ENCODE assay signal across 26 mouse cellular contexts in the genomic region with DNA sequence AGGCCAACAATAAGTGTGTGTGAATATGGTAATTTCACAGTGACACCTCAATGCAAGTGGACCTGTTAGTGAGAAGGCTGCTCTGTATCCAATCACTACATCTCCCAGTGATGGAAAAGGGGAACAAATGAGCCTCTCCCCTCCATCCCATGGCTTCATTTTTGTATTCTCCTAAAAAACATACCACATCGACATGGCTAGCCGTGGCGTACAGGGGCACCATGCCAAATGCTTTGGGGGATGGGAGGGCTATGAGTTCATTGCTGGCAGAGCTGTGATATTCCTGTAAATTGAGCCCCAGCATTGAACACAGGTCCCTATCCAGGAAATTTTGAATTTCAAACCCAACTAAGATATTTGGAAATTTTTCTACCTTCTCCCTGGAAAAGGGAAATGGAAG. TPM values are rescaled to one million over a fixed set of nuclear protein-coding genes. Genes with fewer than 3 reads are reported as not detected.
A peak's percentile ranks its signal among the peaks of the same experiment; 100 is the strongest.
DNase-seq lines count a peak whose midpoint lies in the region; ATAC-seq lines count a peak whose summit lies in the region.
"Had no signal": no experiment of that assay in that cellular context is flagged by ENCODE, and none has a peak within 500 bp of the region (broad histone marks: within the 10 kb centered on the region; RNA-seq: fewer than 3 reads in every experiment).

No protein-coding gene starts in this region.

- DNase-seq in cerebellum, postnatal 10 days: peak; percentile 70 to 71
- DNase-seq in cerebellum, adult 11-12 months: no peak
- DNase-seq in forebrain, embryonic 14.5 days (ENCODE audit: low spot score): peak; percentile 4
- no peak for DNase-seq in forebrain, embryonic 11.5 days (ENCODE audit: low spot score)
- peak; percentile 35 for DNase-seq in left cerebral cortex, postnatal 4 days
- DNase-seq in left cerebral cortex, postnatal 10 days (ENCODE audit: extremely low spot score in 1 of 2, low spot score in 2 of 2): no peak
- DNase-seq: adrenal gland, adult 8-10 months; adrenal gland, postnatal 14 days; adrenal gland, postnatal 36 days; B cell, adult 2 months; cerebellum, adult 11 months; cerebellum, adult 2 months; cerebellum, adult 9-11 months; cerebellum, postnatal 36 days; embryo, embryonic 11 days had no signal

- no peaks in the 10 kb centered on the region for H3K36me3 ChIP-seq in forebrain, embryonic 14.5 days (ENCODE audit: control insufficient read depth, insufficient read depth, low read length)
- no peaks in the 10 kb centered on the region for H3K36me3 ChIP-seq in forebrain, embryonic 11.5 days (ENCODE audit: control insufficient read depth, insufficient read depth, low read length)
- H3K36me3 ChIP-seq: embryonic facial prominence, embryonic 13.5 days; embryonic facial prominence, embryonic 15.5 days; forebrain, embryonic 10.5 days; G1E had no signal

- no peak overlapping the region for H3K4me2 ChIP-seq in forebrain, embryonic 14.5 days (ENCODE audit: low read length)
- H3K4me2 ChIP-seq in forebrain, embryonic 11.5 days (ENCODE audit: low read depth, low read length, severe bottlenecking): no peak overlapping the region
- H3K4me2 ChIP-seq: embryonic facial prominence, embryonic 13.5 days; embryonic facial prominence, embryonic 15.5 days; forebrain, embryonic 13.5 days had no signal

- no peaks in the 10 kb centered on the region for H3K27me3 ChIP-seq in forebrain, embryonic 14.5 days (replicated peaks; ENCODE audit: control insufficient read depth, insufficient read depth, low read length)
- H3K27me3 ChIP-seq in forebrain, embryonic 11.5 days (ENCODE audit: control insufficient read depth, insufficient read depth, low read length): no peaks in the 10 kb centered on the region
- H3K27me3 ChIP-seq: embryonic facial prominence, embryonic 13.5 days; embryonic facial prominence, embryonic 15.5 days; forebrain, embryonic 13.5 days; Patski had no signal

- H3K4me1 ChIP-seq in forebrain, embryonic 14.5 days (ENCODE audit: control insufficient read depth, insufficient read depth, low read length): no peaks in the 10 kb centered on the region
- H3K4me1 ChIP-seq in forebrain, embryonic 11.5 days (replicated peaks; ENCODE audit: control insufficient read depth, insufficient read depth, low read length): no peaks in the 10 kb centered on the region
- H3K4me1 ChIP-seq: embryonic facial prominence, embryonic 13.5 days; embryonic facial prominence, embryonic 15.5 days; forebrain, embryonic 13.5 days had no signal

- no peak overlapping the region for H3K27ac ChIP-seq in forebrain, embryonic 14.5 days (ENCODE audit: low read depth, low read length)
- no peak overlapping the region for H3K27ac ChIP-seq in forebrain, embryonic 11.5 days (ENCODE audit: low read depth, low read length)
- H3K27ac ChIP-seq: embryonic facial prominence, embryonic 13.5 days; embryonic facial prominence, embryonic 15.5 days; forebrain, embryonic 10.5 days; forebrain, embryonic 13.5 days had no signal

- 74% methylated on average over 3 of the region's 3 CpGs for WGBS in forebrain, embryonic 14.5 days
- 93% methylated on average over 3 of the region's 3 CpGs for WGBS in forebrain, embryonic 11.5 days

- H3K4me3 ChIP-seq in forebrain, embryonic 14.5 days (ENCODE audit: low read depth, low read length): no peak overlapping the region
- no peak overlapping the region for H3K4me3 ChIP-seq in forebrain, embryonic 11.5 days (ENCODE audit: low read depth, low read length)
- H3K4me3 ChIP-seq: embryonic facial prominence, embryonic 13.5 days; embryonic facial prominence, embryonic 15.5 days; erythroblast, embryonic 14.5 days; forebrain, embryonic 10.5 days; forebrain, embryonic 13.5 days had no signal

- ATAC-seq in forebrain, embryonic 14.5 days: no peak
- ATAC-seq in forebrain, embryonic 11.5 days (replicated peaks; ENCODE audit: low FRiP score): no peak
- ATAC-seq: activated CD4-positive, CD25-positive, alpha-beta regulatory T cell, adult 4 months; CD4-positive, CD25-positive, alpha-beta regulatory T cell, adult 4 months; forebrain, embryonic 13.5 days; forebrain, embryonic 16.5 days; Patski had no signal

- H3K9ac ChIP-seq in forebrain, embryonic 14.5 days (ENCODE audit: low read length): no peak overlapping the region
- H3K9ac ChIP-seq in forebrain, embryonic 11.5 days (ENCODE audit: low read length): no peak overlapping the region
- H3K9ac ChIP-seq: embryonic facial prominence, embryonic 13.5 days; embryonic facial prominence, embryonic 15.5 days; forebrain, embryonic 13.5 days had no signal

- H3K9me3 ChIP-seq in forebrain, embryonic 14.5 days (replicated peaks; ENCODE audit: control insufficient read depth, low read length): no peaks in the 10 kb centered on the region
- no peaks in the 10 kb centered on the region for H3K9me3 ChIP-seq in forebrain, embryonic 11.5 days (ENCODE audit: control insufficient read depth, low read length)
- H3K9me3 ChIP-seq: embryonic facial prominence, embryonic 13.5 days; embryonic facial prominence, embryonic 15.5 days; forebrain, embryonic 10.5 days; forebrain, embryonic 13.5 days had no signal

- intact Hi-C loops in left cerebral cortex, postnatal 4 days (cut with DNase I): no loop called here
- intact Hi-C loops in left cerebral cortex, postnatal 10 days (cut with DNase I): no loop called here

RNA-seq across cellular contexts. Expression of gene Clic5, which starts 11.1 kb away (rescaled TPM):
- 0.04 and 0.12 TPM in 2 replicates for polyA plus RNA-seq in forebrain, embryonic 14.5 days (2014; fragmentation: Nextera tagmentation; extraction: Ambion mirVana)
- 0.16 and 0.19 TPM in 2 replicates for polyA plus RNA-seq in forebrain, embryonic 11.5 days (2014; fragmentation: Nextera tagmentation; extraction: Ambion mirVana)
- 1 to 10 TPM; 1.5 to 1.7 TPM for total RNA-seq in left cerebral cortex, postnatal 4 days (2021)
- total RNA-seq in left cerebral cortex, postnatal 10 days (2021): 1 to 10 TPM; 2.3 to 2.7 TPM
- total RNA-seq: CH12.LX had no signal
- polyA plus RNA-seq: erythroblast, embryonic 14.5 days; G1E had no signal

Comparison
In these comparisons a context has a peak if more than half of its experiments do, and no peak if none do; other contexts are left out.
1. DNase-seq: peak in cerebellum, postnatal 10 days (2 of 2), forebrain, embryonic 14.5 days (single experiment) and left cerebral cortex, postnatal 4 days (single experiment); none in cerebellum, adult 11-12 months (single experiment), forebrain, embryonic 11.5 days (single experiment) and left cerebral cortex, postnatal 10 days (0 of 2).